Mouse (Mus musculus): ENCODE results near the gene Senp2. TPM values are rescaled to one million over a fixed set of nuclear protein-coding genes. Genes with fewer than 3 reads are reported as not detected.

Gene Senp2
- polyA plus RNA-seq, 1 experiment from 2014 or later: 47.7 TPM

DNA sequence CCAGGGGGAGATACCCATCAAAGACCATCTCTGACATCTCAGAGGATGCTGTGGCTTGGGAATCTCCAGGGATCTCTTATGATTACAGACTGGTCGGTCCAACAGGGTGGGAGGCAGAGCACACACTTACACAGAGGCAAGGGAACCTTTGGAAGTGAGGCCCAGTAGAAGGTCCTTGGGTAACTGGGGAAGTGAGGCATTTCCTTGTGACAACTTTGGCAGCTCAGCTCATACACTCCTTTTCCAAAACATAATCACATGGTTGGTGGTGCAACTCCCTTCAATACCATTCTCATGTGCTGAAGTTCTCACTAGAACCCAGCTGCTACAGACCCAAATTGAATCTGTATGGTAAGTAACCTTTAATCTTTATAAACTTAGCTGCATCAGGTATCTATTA, 86.5 kb downstream of the Senp2 start:
- H3K4me2 ChIP-seq (ENCODE audit: low read length): no peak overlapping the region
- H3K4me3 ChIP-seq (ENCODE audit: low read depth, low read length): no peak overlapping the region
- H3K27ac ChIP-seq (ENCODE audit: low read length): no peak overlapping the region
- no peaks in the 10 kb centered on the region for H3K36me3 ChIP-seq (ENCODE audit: control insufficient read depth, insufficient read depth, low read length)
- 89% methylated on average over 1 of the region's 1 CpGs for whole genome bisulfite sequencing
- H3K4me1 ChIP-seq (ENCODE audit: control insufficient read depth, insufficient read depth, low read length): peaks cover 5% of the 10 kb centered on the region; the same call in 1 of the 2 replicates
- no peak for ATAC-seq
- no peaks in the 10 kb centered on the region for H3K27me3 ChIP-seq (ENCODE audit: control insufficient read depth, insufficient read depth, low read depth, low read length)
- no peak overlapping the region for H3K9ac ChIP-seq (ENCODE audit: low read depth, low read length)
- H3K9me3 ChIP-seq (replicated peaks; ENCODE audit: control insufficient read depth, low read length, poor library complexity, severe bottlenecking): no peaks in the 10 kb centered on the region

DNA sequence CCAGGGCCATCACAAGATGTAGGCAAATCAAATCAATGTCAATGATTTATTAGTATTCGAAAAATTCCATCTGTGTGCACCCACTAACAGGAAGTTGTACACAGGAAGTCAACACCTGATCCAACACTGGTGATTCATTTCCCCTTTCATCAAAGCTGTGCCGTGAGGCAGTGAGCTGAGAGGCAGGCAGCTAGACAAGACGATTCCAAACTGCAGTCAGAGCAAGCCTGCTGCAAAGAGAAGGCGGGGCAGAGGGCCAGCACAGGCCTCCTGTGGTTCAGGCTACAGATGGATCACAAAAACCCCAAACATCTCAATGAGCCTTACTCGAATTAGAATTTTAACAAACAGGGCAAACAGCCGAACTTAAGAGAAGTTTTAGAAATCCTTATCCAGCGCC, 88.4 kb downstream of the Senp2 start:
- Histone ChIP-seq H3K9ac (ENCODE audit: low read depth, low read length) (no peak overlapping the region), H3K36me3 (ENCODE audit: control insufficient read depth, insufficient read depth, low read length) (no peaks in the 10 kb centered on the region), H3K9me3 (replicated peaks; ENCODE audit: control insufficient read depth, low read length, poor library complexity, severe bottlenecking) (no peaks in the 10 kb centered on the region), H3K27ac (ENCODE audit: low read length) (no peak overlapping the region; the same call in 1 of the 2 replicates), H3K4me1 (ENCODE audit: control insufficient read depth, insufficient read depth, low read length) (peaks cover 5% of the 10 kb centered on the region; the same call in 1 of the 2 replicates), H3K27me3 (ENCODE audit: control insufficient read depth, insufficient read depth, low read depth, low read length) (no peaks in the 10 kb centered on the region), H3K4me3 (ENCODE audit: low read depth, low read length) (no peak overlapping the region), H3K4me2 (ENCODE audit: low read length) (no peak overlapping the region)
- ATAC-seq: no peak
- 30% methylated on average over 7 of the region's 7 CpGs for WGBS

Other genes with a start within 250 kb of the Senp2 start
- 1.8 and 1.9 TPM in 2 replicates for gene Ehhadh, start 221.7 kb upstream of the Senp2 start, polyA plus RNA-seq (2015; fragmentation: Nextera tagmentation; extraction: Ambion mirVana)
- 6.4 TPM in 2 replicates for gene Map3k13, start 215.1 kb upstream of the Senp2 start, polyA plus RNA-seq (2015; fragmentation: Nextera tagmentation; extraction: Ambion mirVana)
- 40.1 and 42.2 TPM in 2 replicates for gene Tmem41a, start 61.9 kb upstream of the Senp2 start, polyA plus RNA-seq (2015; fragmentation: Nextera tagmentation; extraction: Ambion mirVana)
- 0.58 and 0.92 TPM in 2 replicates for gene Liph, start 13.8 kb upstream of the Senp2 start, polyA plus RNA-seq (2015; fragmentation: Nextera tagmentation; extraction: Ambion mirVana)
- gene Igf2bp2, start 153.8 kb downstream of the Senp2 start, polyA plus RNA-seq (2015; fragmentation: Nextera tagmentation; extraction: Ambion mirVana): 9.7 and 13.0 TPM in 2 replicates

Data from midbrain, embryonic 16.5 days (tissue).